Mouse (Mus musculus): ENCODE data around the gene Lgr4. TPM values are rescaled to one million over a fixed set of nuclear protein-coding genes. Genes with fewer than 3 reads are reported as not detected.

Lgr4 gene
- total and polyA plus RNA-seq, 3 experiments, result 4.3 to 4.5 TPM; not detected in 1

- DNase-seq (ENCODE audit: low read depth, low spot score), result no peak
- Histone ChIP-seq H3K4me1 (ENCODE audit: control insufficient read depth in 1 of 2, insufficient read depth in 2 of 2, low read length in 2 of 2) (no peaks in the 10 kb centered on the region), H3K9ac (ENCODE audit: control insufficient read depth, low read depth, low read length, poor library complexity, severe bottlenecking) (no peak overlapping the region), H3K79me2 (ENCODE audit: control insufficient read depth, insufficient read depth, low read length, poor library complexity) (no peaks in the 10 kb centered on the region), H3K27ac (ENCODE audit: control insufficient read depth, low read depth, low read length) (no peak overlapping the region), H3K27me3 (ENCODE audit: control insufficient read depth in 1 of 2, insufficient read depth in 2 of 2, low read length in 2 of 2) (no peaks in the 10 kb centered on the region), H3K4me3 (ENCODE audit: control insufficient read depth in 1 of 2, insufficient read depth in 1 of 2, low read depth in 2 of 2, low read length in 2 of 2) (no peak overlapping the region), H3K36me3 (ENCODE audit: control insufficient read depth in 1 of 2, insufficient read depth in 2 of 2, low read length in 2 of 2) (peaks cover 0 to 3% of the 10 kb centered on the region in 2 experiments; a peak in 3 of 4 replicates), H3K9me3 (replicated peaks; ENCODE audit: insufficient read depth, low read length) (no peaks in the 10 kb centered on the region)
- no peak for TF ChIP-seq BHLHE40 (IDR thresholded peaks at IDR 0.05; ENCODE audit: borderline replicate concordance, low read depth, low read length)
- TF ChIP-seq MYC (IDR thresholded peaks at IDR 0.05; ENCODE audit: low read depth, low read length), result no peak
- no peak for TF ChIP-seq RCOR1 (IDR thresholded peaks at IDR 0.05; ENCODE audit: low read depth, low read length)
- no peak for TF ChIP-seq ELF1 (IDR thresholded peaks at IDR 0.05; ENCODE audit: low read depth, low read length)
- no peak for TF ChIP-seq GATA1 (IDR thresholded peaks at IDR 0.05; ENCODE audit: low read depth, low read length)
- no peak for TF ChIP-seq UBTF (IDR thresholded peaks at IDR 0.05; ENCODE audit: borderline replicate concordance, insufficient read depth, low read depth, low read length)
- TF ChIP-seq SIN3A (IDR thresholded peaks at IDR 0.05; ENCODE audit: low read length), result no peak
- no peak for TF ChIP-seq NELFE (IDR thresholded peaks at IDR 0.05; ENCODE audit: low read depth, low read length)
- no peak for TF ChIP-seq EP300 (IDR thresholded peaks at IDR 0.05; ENCODE audit: low read depth in 1 of 2, low read length in 2 of 2)
- TF ChIP-seq RAD21 (IDR thresholded peaks at IDR 0.05; ENCODE audit: low read depth, low read length), result no peak
- TF ChIP-seq ZC3H11A (IDR thresholded peaks at IDR 0.05; ENCODE audit: low read depth, low read length), result no peak
- no peak for TF ChIP-seq CHD2 (IDR thresholded peaks at IDR 0.05; ENCODE audit: low read length)
- no peak for TF ChIP-seq ZNF384 (IDR thresholded peaks at IDR 0.05; ENCODE audit: low read depth, low read length)
- TF ChIP-seq KAT2A (conservative IDR thresholded peaks at IDR 0.05; ENCODE audit: low read depth, low read length), result no peak
- TF ChIP-seq MXI1 (IDR thresholded peaks at IDR 0.05; ENCODE audit: low read depth, low read length), result no peak
- TF ChIP-seq SMC3 (IDR thresholded peaks at IDR 0.05; ENCODE audit: low read depth, low read length), result no peak
- no peak for TF ChIP-seq POLR2AphosphoS5 (IDR thresholded peaks at IDR 0.05; ENCODE audit: borderline replicate concordance, low read depth, low read length)
- no peak for TF ChIP-seq ZMIZ1 (IDR thresholded peaks at IDR 0.05; ENCODE audit: low read depth, low read length)
- no peak for TF ChIP-seq E2F4 (IDR thresholded peaks at IDR 0.05; ENCODE audit: borderline replicate concordance, low read depth, low read length)
- TF ChIP-seq TCF12 (IDR thresholded peaks at IDR 0.05; ENCODE audit: low read depth, low read length), result no peak
These were observed 119.2 kb downstream of the Lgr4 start for GRCm38 (mm10) chr2:110036665-110037064.

DNA sequence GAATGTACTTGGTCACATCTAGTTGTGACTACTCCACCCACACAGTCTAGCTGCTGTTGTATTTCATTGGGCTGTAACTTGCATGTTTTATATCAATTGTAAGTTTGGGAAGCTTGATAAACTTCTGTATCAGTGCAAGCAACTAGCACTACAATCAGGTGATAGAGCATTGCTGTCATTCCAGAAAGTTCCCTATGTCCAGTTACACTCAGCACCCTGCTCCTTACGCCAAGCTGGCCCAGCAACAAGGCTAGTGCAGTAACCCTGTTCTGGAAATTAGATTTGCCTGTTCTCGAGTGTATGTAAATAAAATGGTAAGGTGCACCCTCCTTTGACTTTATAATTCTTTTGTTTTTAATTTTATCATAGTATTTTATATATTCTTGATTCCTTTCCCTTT is 119.8 kb downstream of the Lgr4 start:
- H3K4me3 ChIP-seq (ENCODE audit: control insufficient read depth in 1 of 2, insufficient read depth in 1 of 2, low read depth in 2 of 2, low read length in 2 of 2), result no peak overlapping the region
- TF ChIP-seq E2F4 (IDR thresholded peaks at IDR 0.05; ENCODE audit: borderline replicate concordance, low read depth, low read length) (no peak), RCOR1 (IDR thresholded peaks at IDR 0.05; ENCODE audit: low read depth, low read length) (no peak), KAT2A (conservative IDR thresholded peaks at IDR 0.05; ENCODE audit: low read depth, low read length) (no peak), SMC3 (IDR thresholded peaks at IDR 0.05; ENCODE audit: low read depth, low read length) (no peak), NRF1 (IDR thresholded peaks at IDR 0.05; ENCODE audit: insufficient read depth, low read depth, low read length, poor library complexity, severe bottlenecking) (no peak), SIN3A (IDR thresholded peaks at IDR 0.05; ENCODE audit: low read length) (no peak), MAZ (IDR thresholded peaks at IDR 0.05; ENCODE audit: low read depth, low read length) (no peak), POLR2A (IDR thresholded peaks at IDR 0.05; ENCODE audit: control insufficient read depth in 1 of 2, insufficient read depth in 1 of 2, low read depth in 1 of 2, low read length in 2 of 2, poor library complexity in 1 of 2) (no peak), USF1 (IDR thresholded peaks at IDR 0.05; ENCODE audit: low read depth, low read length) (no peak), TBP (IDR thresholded peaks at IDR 0.05; ENCODE audit: low read depth, low read length) (no peak), ZC3H11A (IDR thresholded peaks at IDR 0.05; ENCODE audit: low read depth, low read length) (no peak), EP300 (IDR thresholded peaks at IDR 0.05; ENCODE audit: low read depth in 1 of 2, low read length in 2 of 2) (no peak), GABPA (IDR thresholded peaks at IDR 0.05; ENCODE audit: low read depth, low read length) (no peak), JUND (IDR thresholded peaks at IDR 0.05; ENCODE audit: low read depth, low read length) (no peak), MAX (IDR thresholded peaks at IDR 0.05; ENCODE audit: low read length) (no peak), ZNF384 (IDR thresholded peaks at IDR 0.05; ENCODE audit: low read depth, low read length) (no peak), HCFC1 (IDR thresholded peaks at IDR 0.05; ENCODE audit: low read depth, low read length) (no peak), MYC (IDR thresholded peaks at IDR 0.05; ENCODE audit: low read depth, low read length) (no peak)

More for the DNA sequence above, 119.8 kb downstream of the Lgr4 start:
- Histone ChIP-seq H3K79me2 (ENCODE audit: control insufficient read depth, insufficient read depth, low read length, poor library complexity) (no peaks in the 10 kb centered on the region), H3K9me3 (replicated peaks; ENCODE audit: insufficient read depth, low read length) (no peaks in the 10 kb centered on the region), H3K36me3 (ENCODE audit: control insufficient read depth in 1 of 2, insufficient read depth in 2 of 2, low read length in 2 of 2) (peaks cover 0 to 3% of the 10 kb centered on the region in 2 experiments; a peak in 3 of 4 replicates), H3K27ac (ENCODE audit: control insufficient read depth, low read depth, low read length) (no peak overlapping the region), H3K4me1 (ENCODE audit: control insufficient read depth in 1 of 2, insufficient read depth in 2 of 2, low read length in 2 of 2) (no peaks in the 10 kb centered on the region), H3K27me3 (ENCODE audit: control insufficient read depth in 1 of 2, insufficient read depth in 2 of 2, low read length in 2 of 2) (no peaks in the 10 kb centered on the region), H3K9ac (ENCODE audit: control insufficient read depth, low read depth, low read length, poor library complexity, severe bottlenecking) (no peak overlapping the region)
- DNase-seq (ENCODE audit: low read depth, low spot score), result no peak

Data from MEL (cell line).